Mouse (Mus musculus): Measurements from ENCODE around the gene Usp30. TPM values are rescaled to one million over a fixed set of nuclear protein-coding genes. Genes with fewer than 3 reads are reported as not detected.

Usp30 gene
- polyA plus RNA-seq, 1 experiment from 2014 or later, result 10.1 TPM

DNA sequence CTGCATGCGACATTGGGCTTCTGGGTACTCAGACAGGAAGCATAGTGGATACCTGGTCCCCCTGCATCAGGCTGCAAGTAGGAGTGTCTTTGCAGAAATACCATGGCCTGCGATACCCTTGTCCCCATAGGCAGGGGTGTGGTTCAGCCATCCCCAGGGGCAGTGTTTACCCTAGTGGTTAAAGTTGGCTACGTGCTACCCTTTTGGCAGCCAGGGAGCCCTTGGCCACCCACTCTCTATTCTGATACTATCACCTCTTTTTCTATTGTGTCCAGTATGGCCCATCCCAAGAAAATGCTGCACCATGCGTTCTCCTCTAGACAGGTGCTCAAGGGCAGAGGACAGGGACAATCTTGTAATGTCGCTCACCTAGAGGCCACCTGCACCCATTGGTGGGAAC lies 89.5 kb downstream of the Usp30 start:
- no peak overlapping the region for H3K27ac ChIP-seq (replicated peaks; ENCODE audit: low read depth, low read length)
- no peak overlapping the region for H3K4me2 ChIP-seq (ENCODE audit: low read depth, low read length)
- DNase-seq (ENCODE audit: low spot score), result no peak
- no peak overlapping the region for H3K4me3 ChIP-seq (ENCODE audit: low read depth, low read length)
- no peaks in the 10 kb centered on the region for H3K36me3 ChIP-seq (ENCODE audit: control insufficient read depth, insufficient read depth, low read length)
- no peaks in the 10 kb centered on the region for H3K9me3 ChIP-seq (ENCODE audit: control insufficient read depth, low read length)
- H3K27me3 ChIP-seq (replicated peaks; ENCODE audit: control insufficient read depth, insufficient read depth, low read length), result no peaks in the 10 kb centered on the region
- ATAC-seq (ENCODE audit: low read depth), result no peak
- H3K4me1 ChIP-seq (ENCODE audit: control insufficient read depth, insufficient read depth, low read length), result no peaks in the 10 kb centered on the region
- 84% methylated on average over 5 of the region's 5 CpGs for WGBS
- no peak overlapping the region for H3K9ac ChIP-seq (ENCODE audit: low read depth, low read length)

DNA sequence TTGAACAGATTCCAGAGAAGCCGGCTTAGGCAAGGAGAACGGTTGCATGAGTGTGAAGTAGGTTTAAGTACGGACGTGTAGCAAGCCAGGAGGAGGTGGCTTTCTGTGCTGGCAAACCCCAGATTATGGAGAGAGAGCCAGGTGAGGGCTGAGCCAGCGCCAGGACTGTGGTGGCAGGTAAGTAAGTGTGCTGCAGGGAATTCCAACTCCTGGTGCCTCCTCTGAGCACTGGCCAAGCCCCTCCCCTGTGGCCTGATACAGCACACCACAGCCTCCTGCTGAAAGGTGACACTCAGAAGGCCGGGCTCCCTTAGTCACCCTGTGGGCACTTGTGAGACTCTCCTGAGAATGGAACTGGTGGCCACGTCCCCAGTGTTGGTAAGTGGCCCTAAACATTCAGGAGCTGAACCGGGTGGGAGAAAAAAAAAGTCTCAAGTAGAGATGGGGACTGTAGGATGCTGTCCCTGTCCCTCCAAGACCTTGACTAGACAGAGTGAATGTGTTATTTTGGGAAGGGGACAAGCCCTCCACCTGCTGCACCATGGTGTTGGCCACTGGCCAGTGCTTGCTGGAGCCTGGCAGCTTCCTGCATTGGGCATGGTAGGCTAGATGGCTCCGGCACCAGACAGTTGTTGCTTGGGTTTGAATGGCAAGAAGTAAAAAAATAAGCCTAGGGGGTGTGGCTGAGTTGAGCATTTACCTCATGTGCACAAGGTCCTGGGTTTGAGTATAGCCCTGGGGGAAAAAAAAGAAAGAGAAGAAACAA lies 90.1 kb downstream of the Usp30 start:
- peak; percentile 61; the same call in 1 of the 2 replicates for ATAC-seq (ENCODE audit: low read depth)
- Histone ChIP-seq H3K9me3 (ENCODE audit: control insufficient read depth, low read length) (no peaks in the 10 kb centered on the region), H3K4me3 (ENCODE audit: low read depth, low read length) (no peak overlapping the region), H3K4me2 (ENCODE audit: low read depth, low read length) (no peak overlapping the region), H3K9ac (ENCODE audit: low read depth, low read length) (no peak overlapping the region), H3K27ac (replicated peaks; ENCODE audit: low read depth, low read length) (no peak overlapping the region), H3K4me1 (ENCODE audit: control insufficient read depth, insufficient read depth, low read length) (no peaks in the 10 kb centered on the region), H3K36me3 (ENCODE audit: control insufficient read depth, insufficient read depth, low read length) (no peaks in the 10 kb centered on the region), H3K27me3 (replicated peaks; ENCODE audit: control insufficient read depth, insufficient read depth, low read length) (no peaks in the 10 kb centered on the region)
- WGBS, result 52% methylated on average over 9 of the region's 9 CpGs
- no peak for DNase-seq (ENCODE audit: low spot score)

DNA sequence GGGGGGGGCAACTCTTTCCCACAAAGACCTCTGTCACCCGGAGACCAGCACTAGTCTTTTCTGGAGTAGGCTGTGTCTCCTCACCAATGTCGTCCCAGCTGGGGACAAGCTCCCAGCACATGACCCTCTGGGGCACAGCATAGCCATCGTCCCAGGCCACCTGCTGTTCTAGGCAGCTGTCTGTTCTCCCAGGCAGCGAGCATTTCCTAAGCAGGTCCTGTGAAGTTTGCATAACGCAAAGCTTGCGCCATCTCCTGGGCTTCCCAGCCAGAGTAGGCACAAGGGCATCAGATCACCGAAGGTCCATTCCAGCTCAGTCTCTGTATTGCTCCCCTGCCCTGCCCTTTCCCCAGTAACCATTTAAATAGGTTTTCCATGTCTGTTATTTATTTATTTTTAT lies 92.0 kb downstream of the Usp30 start:
- no peaks in the 10 kb centered on the region for H3K36me3 ChIP-seq (ENCODE audit: control insufficient read depth, insufficient read depth, low read length)
- no peak overlapping the region for H3K27ac ChIP-seq (replicated peaks; ENCODE audit: low read depth, low read length)
- ATAC-seq (ENCODE audit: low read depth) (no peak), DNase-seq (ENCODE audit: low spot score) (no peak)
- H3K9ac ChIP-seq (ENCODE audit: low read depth, low read length), result no peak overlapping the region
- H3K27me3 ChIP-seq (replicated peaks; ENCODE audit: control insufficient read depth, insufficient read depth, low read length), result no peaks in the 10 kb centered on the region
- no peak overlapping the region for H3K4me3 ChIP-seq (ENCODE audit: low read depth, low read length)
- 53% methylated on average over 7 of the region's 7 CpGs for whole genome bisulfite sequencing
- H3K4me1 ChIP-seq (ENCODE audit: control insufficient read depth, insufficient read depth, low read length), result no peaks in the 10 kb centered on the region
- H3K9me3 ChIP-seq (ENCODE audit: control insufficient read depth, low read length), result no peaks in the 10 kb centered on the region
- no peak overlapping the region for H3K4me2 ChIP-seq (ENCODE audit: low read depth, low read length)

DNA sequence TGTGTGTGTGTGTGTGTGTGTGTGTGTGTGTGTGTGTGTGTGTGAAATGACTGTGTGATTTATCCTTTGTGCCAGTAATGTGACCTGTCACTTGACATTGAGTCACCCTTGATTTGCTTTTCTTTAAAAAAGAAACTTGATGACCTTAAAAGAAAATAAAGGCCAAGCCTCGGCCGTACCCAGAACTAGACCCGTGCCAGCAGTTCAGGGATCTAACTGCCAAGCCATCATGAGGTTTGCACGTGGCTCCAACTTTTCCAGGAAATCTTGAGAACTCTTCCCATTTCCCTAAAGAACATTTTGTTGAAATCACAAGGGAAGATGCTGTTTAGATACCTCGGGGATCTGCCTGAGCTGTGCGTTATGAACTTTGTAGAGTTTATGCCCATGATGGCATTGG lies 96.2 kb downstream of the Usp30 start:
- no peaks in the 10 kb centered on the region for H3K9me3 ChIP-seq (ENCODE audit: control insufficient read depth, low read length)
- no peaks in the 10 kb centered on the region for H3K4me1 ChIP-seq (ENCODE audit: control insufficient read depth, insufficient read depth, low read length)
- H3K4me2 ChIP-seq (ENCODE audit: low read depth, low read length), result no peak overlapping the region
- H3K27me3 ChIP-seq (replicated peaks; ENCODE audit: control insufficient read depth, insufficient read depth, low read length), result no peaks in the 10 kb centered on the region
- H3K36me3 ChIP-seq (ENCODE audit: control insufficient read depth, insufficient read depth, low read length), result no peaks in the 10 kb centered on the region
- 78% methylated on average over 6 of the region's 6 CpGs for WGBS
- ATAC-seq (ENCODE audit: low read depth) (no peak), DNase-seq (ENCODE audit: low spot score) (no peak)
- no peak overlapping the region for H3K27ac ChIP-seq (replicated peaks; ENCODE audit: low read depth, low read length)
- no peak overlapping the region for H3K4me3 ChIP-seq (ENCODE audit: low read depth, low read length)
- H3K9ac ChIP-seq (ENCODE audit: low read depth, low read length), result no peak overlapping the region

DNA sequence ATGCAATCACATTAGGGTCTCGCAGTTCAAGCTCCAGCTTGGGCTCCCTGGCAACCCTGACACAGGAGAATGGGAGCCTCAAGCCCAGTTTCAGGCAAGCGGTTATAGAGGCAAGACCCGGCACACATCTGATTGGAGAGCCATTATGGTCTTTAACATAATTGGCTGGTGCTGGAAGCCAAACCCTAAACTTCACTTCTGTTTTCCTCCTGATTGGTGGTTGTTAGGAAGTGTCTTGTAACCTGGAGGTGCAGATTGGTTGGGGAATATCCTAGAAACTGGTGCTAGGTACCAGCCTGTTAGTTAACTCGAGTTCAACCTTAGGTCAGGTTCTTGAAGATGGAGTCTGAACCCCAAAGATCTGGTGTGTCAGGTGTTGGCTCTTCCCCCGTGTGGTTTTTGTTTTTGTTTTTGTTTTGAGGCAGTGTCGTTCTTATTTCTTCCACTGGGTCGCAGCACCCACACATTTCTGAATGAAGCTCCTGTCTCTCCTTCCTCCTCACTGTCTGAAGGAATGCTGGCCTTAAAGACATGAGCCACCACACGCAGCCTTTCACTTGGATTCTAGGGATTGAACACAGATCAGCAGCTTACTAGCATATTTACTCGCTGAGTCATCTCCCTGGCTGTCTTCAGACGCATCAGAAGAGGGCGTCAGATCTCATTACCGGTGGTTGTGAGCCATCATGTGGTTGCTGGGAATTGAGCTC lies 97.0 kb downstream of the Usp30 start:
- DNase-seq (ENCODE audit: low spot score) (no peak), ATAC-seq (ENCODE audit: low read depth) (no peak)
- Histone ChIP-seq H3K9me3 (ENCODE audit: control insufficient read depth, low read length) (no peaks in the 10 kb centered on the region), H3K9ac (ENCODE audit: low read depth, low read length) (no peak overlapping the region), H3K27ac (replicated peaks; ENCODE audit: low read depth, low read length) (no peak overlapping the region), H3K4me2 (ENCODE audit: low read depth, low read length) (no peak overlapping the region), H3K36me3 (ENCODE audit: control insufficient read depth, insufficient read depth, low read length) (no peaks in the 10 kb centered on the region), H3K4me1 (ENCODE audit: control insufficient read depth, insufficient read depth, low read length) (no peaks in the 10 kb centered on the region), H3K4me3 (ENCODE audit: low read depth, low read length) (no peak overlapping the region), H3K27me3 (replicated peaks; ENCODE audit: control insufficient read depth, insufficient read depth, low read length) (no peaks in the 10 kb centered on the region)
- 52% methylated on average over 12 of the region's 12 CpGs for WGBS

DNA sequence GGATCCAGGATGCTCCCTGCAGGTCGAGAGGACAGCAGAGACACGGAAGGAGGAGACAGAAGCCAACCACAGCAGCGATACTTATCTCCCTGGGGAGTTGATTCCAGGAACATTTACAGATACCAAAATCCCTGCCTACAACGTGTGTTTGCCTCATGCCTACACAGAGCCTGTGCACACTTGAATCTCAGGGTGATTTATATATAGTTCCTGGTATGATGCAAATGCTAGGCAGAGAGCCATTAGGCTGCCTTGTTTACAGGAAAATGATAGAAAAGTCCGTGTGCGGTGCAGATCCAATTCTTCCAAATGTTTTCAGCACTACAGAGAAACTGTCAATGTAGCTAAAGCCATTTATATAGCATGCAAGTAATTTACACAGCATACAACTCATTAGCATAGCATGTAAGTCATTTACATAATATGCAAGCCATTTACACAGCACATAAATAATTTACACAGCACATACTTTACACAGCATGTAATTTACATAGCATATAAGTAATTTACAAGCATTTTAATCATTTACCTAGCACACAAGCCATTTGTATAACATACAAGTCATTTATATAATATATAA lies 97.9 kb downstream of the Usp30 start:
- no peak for ATAC-seq (ENCODE audit: low read depth)

DNA sequence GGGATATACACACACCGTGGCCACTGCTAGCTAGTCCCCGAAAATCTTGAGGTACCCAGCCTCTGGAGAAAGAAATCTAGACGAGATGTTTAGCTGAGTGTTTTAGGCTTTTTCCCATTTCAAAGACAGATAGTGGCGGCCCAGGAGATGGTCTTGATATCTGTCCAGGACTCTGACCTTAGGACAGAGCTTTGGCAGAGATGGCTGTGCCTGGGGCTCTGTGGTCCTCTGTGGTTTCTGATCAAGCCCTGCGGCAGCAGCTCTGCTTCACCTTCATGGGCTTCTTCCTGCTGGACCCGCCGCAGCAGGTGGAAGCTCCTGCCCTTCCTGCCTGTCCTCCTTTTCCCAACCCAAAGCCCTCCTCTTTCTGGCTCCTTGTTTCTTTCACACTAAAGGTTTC lies 105.1 kb downstream of the Usp30 start:
- H3K36me3 ChIP-seq (ENCODE audit: control insufficient read depth, insufficient read depth, low read length), result no peaks in the 10 kb centered on the region
- H3K9ac ChIP-seq (ENCODE audit: low read depth, low read length), result no peak overlapping the region
- no peak overlapping the region for H3K27ac ChIP-seq (replicated peaks; ENCODE audit: low read depth, low read length)
- no peaks in the 10 kb centered on the region for H3K9me3 ChIP-seq (ENCODE audit: control insufficient read depth, low read length)
- DNase-seq (ENCODE audit: low spot score) (no peak), ATAC-seq (ENCODE audit: low read depth) (no peak)
- peaks cover 3% of the 10 kb centered on the region; the same call in 1 of the 2 replicates for H3K4me1 ChIP-seq (ENCODE audit: control insufficient read depth, insufficient read depth, low read length)
- 79% methylated on average over 7 of the region's 7 CpGs for WGBS
- H3K4me2 ChIP-seq (ENCODE audit: low read depth, low read length), result no peak overlapping the region
- H3K4me3 ChIP-seq (ENCODE audit: low read depth, low read length), result no peak overlapping the region
- H3K27me3 ChIP-seq (replicated peaks; ENCODE audit: control insufficient read depth, insufficient read depth, low read length), result no peaks in the 10 kb centered on the region

More for the DNA sequence above, 97.9 kb downstream of the Usp30 start:
- H3K4me2 ChIP-seq (ENCODE audit: low read depth, low read length), result no peak overlapping the region
- no peak for DNase-seq (ENCODE audit: low spot score)
- no peak overlapping the region for H3K4me3 ChIP-seq (ENCODE audit: low read depth, low read length)
- H3K9me3 ChIP-seq (ENCODE audit: control insufficient read depth, low read length), result no peaks in the 10 kb centered on the region
- H3K4me1 ChIP-seq (ENCODE audit: control insufficient read depth, insufficient read depth, low read length), result no peaks in the 10 kb centered on the region
- WGBS, result 69% methylated on average over 6 of the region's 6 CpGs
- H3K27ac ChIP-seq (replicated peaks; ENCODE audit: low read depth, low read length), result no peak overlapping the region
- H3K36me3 ChIP-seq (ENCODE audit: control insufficient read depth, insufficient read depth, low read length), result no peaks in the 10 kb centered on the region
- H3K9ac ChIP-seq (ENCODE audit: low read depth, low read length), result no peak overlapping the region
- H3K27me3 ChIP-seq (replicated peaks; ENCODE audit: control insufficient read depth, insufficient read depth, low read length), result no peaks in the 10 kb centered on the region

DNA sequence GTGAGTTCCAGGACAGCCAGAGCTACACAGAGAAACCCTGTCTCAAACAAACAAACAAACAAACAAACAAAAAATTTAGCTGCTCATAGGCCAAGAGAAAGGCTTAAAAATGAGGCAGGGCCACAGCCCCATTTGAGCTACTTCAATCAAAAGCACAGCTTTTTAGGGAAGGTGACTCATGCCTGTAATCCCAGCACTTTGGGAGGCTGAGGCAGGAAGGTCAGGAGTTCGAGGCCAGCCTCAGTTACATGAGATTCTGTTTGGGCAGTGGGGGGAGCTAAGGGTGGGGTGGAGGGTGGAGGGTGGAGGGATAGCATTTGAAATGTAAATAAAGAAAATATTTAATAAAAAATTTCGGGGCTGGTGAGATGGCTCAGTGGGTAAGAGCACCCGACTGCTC lies 107.7 kb downstream of the Usp30 start:
- Histone ChIP-seq H3K9ac (ENCODE audit: low read depth, low read length) (no peak overlapping the region), H3K4me3 (ENCODE audit: low read depth, low read length) (no peak overlapping the region), H3K27ac (replicated peaks; ENCODE audit: low read depth, low read length) (no peak overlapping the region), H3K27me3 (replicated peaks; ENCODE audit: control insufficient read depth, insufficient read depth, low read length) (no peaks in the 10 kb centered on the region), H3K9me3 (ENCODE audit: control insufficient read depth, low read length) (no peaks in the 10 kb centered on the region), H3K4me2 (ENCODE audit: low read depth, low read length) (no peak overlapping the region), H3K4me1 (ENCODE audit: control insufficient read depth, insufficient read depth, low read length) (peaks cover 3% of the 10 kb centered on the region; the same call in 1 of the 2 replicates), H3K36me3 (ENCODE audit: control insufficient read depth, insufficient read depth, low read length) (no peaks in the 10 kb centered on the region)
- no peak for ATAC-seq (ENCODE audit: low read depth)
- no peak for DNase-seq (ENCODE audit: low spot score)
- WGBS, result 83% methylated on average over 3 of the region's 3 CpGs
